Mouse (Mus musculus) kidney, adult 2 months (tissue): ENCODE data around the gene Tcf20.

Source experiments
- CTCF ChIP-seq: fragments of 200-500 bp; conservative IDR thresholded peaks from 2 replicates; pipeline ENCODE4 v1.5.1; 2011; ENCODE audit warnings: low read depth, mild to moderate bottlenecking, control low read depth, low read length, moderate library complexity, mixed read lengths; ENCODE audit not compliant: insufficient read depth, insufficient read length
- POLR2A ChIP-seq: fragments of 200-500 bp; IDR thresholded peaks from one replicate; pipeline ENCODE4 v1.6.1; 2011; ENCODE audit warnings: low read depth, low read length, control low read depth

DNA sequence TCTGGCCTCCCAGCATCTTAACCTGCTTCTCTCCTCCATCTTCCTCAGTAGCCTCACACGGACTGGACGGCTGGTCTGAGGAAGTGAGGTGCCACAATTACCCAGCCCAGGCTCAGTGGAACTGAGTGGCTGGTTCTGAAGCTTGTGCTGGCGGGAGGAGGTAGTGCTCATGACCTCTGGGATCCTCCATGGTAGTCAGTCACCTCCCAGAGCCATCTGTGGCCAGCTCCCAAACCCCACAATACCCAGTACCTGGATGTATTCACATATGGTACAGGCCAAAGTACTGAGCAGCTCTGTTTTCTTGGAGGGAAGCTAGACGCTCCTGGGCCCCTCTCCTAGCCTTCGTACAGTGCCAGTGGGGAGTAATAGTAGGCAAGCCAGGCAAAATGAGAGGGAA is 80.4 kb downstream of the Tcf20 start:
- no peak for TF ChIP-seq CTCF
- no peak for TF ChIP-seq POLR2A
